Mouse (Mus musculus): ENCODE results near the gene Rpgrip1l. TPM values are rescaled to one million over a fixed set of nuclear protein-coding genes. Genes with fewer than 3 reads are reported as not detected.

Rpgrip1l gene
- total RNA-seq, 2 experiments from 2014 or later: 5.5 to 7.0 TPM

- no peak for DNase-seq (ENCODE audit: low spot score in 2 of 2)
These were observed 32.4 kb downstream of the Rpgrip1l start for GRCm38 (mm10) chr8:91280467-91281212.

GRCm38 (mm10) chr8:91278060-91278459, 35.0 kb downstream of the Rpgrip1l start:
- DNase-seq (ENCODE audit: low spot score in 2 of 2): no peak

- DNase-seq (ENCODE audit: low spot score in 2 of 2): no peak
These were observed 36.7 kb downstream of the Rpgrip1l start for GRCm38 (mm10) chr8:91276337-91276736.

GRCm38 (mm10) chr8:91273493-91273892, 39.6 kb downstream of the Rpgrip1l start:
- no peak for DNase-seq (ENCODE audit: low spot score in 2 of 2)

GRCm38 (mm10) chr8:91269374-91269958, 43.6 kb downstream of the Rpgrip1l start:
- DNase-seq (ENCODE audit: low spot score in 2 of 2): no peak

- DNase-seq (ENCODE audit: low spot score in 2 of 2): no peak
These were observed 48.5 kb downstream of the Rpgrip1l start for GRCm38 (mm10) chr8:91264564-91264963.

- DNase-seq (ENCODE audit: low spot score in 2 of 2): no peak
These were observed 49.1 kb downstream of the Rpgrip1l start for GRCm38 (mm10) chr8:91263939-91264338.

GRCm38 (mm10) chr8:91261598-91261997, 51.5 kb downstream of the Rpgrip1l start:
- no peak for DNase-seq (ENCODE audit: low spot score in 2 of 2)

GRCm38 (mm10) chr8:91250966-91251365, 62.1 kb downstream of the Rpgrip1l start:
- DNase-seq (ENCODE audit: low spot score in 2 of 2): no peak

GRCm38 (mm10) chr8:91249758-91250466, 63.1 kb downstream of the Rpgrip1l start:
- no peak for DNase-seq (ENCODE audit: low spot score in 2 of 2)

- DNase-seq (ENCODE audit: low spot score in 2 of 2): no peak
These were observed 67.1 kb downstream of the Rpgrip1l start for GRCm38 (mm10) chr8:91245821-91246454.

GRCm38 (mm10) chr8:91242721-91243120, 70.3 kb downstream of the Rpgrip1l start:
- DNase-seq (ENCODE audit: low spot score in 2 of 2): no peak

- DNase-seq (ENCODE audit: low spot score in 2 of 2): no peak
These were observed 71.1 kb downstream of the Rpgrip1l start for GRCm38 (mm10) chr8:91241873-91242519.

- no peak for DNase-seq (ENCODE audit: low spot score in 2 of 2)
These were observed 71.7 kb downstream of the Rpgrip1l start for GRCm38 (mm10) chr8:91241371-91241770.

- no peak for DNase-seq (ENCODE audit: low spot score in 2 of 2)
These were observed 75.9 kb downstream of the Rpgrip1l start for GRCm38 (mm10) chr8:91237191-91237590.

GRCm38 (mm10) chr8:91234097-91234496, 79.0 kb downstream of the Rpgrip1l start:
- no peak for DNase-seq (ENCODE audit: low spot score in 2 of 2)

GRCm38 (mm10) chr8:91227421-91227841, 85.6 kb downstream of the Rpgrip1l start:
- DNase-seq (ENCODE audit: low spot score in 2 of 2): no peak

- no peak for DNase-seq (ENCODE audit: low spot score in 2 of 2)
These were observed 88.8 kb downstream of the Rpgrip1l start for GRCm38 (mm10) chr8:91224227-91224626.

- no peak for DNase-seq (ENCODE audit: low spot score in 2 of 2)
These were observed 91.2 kb downstream of the Rpgrip1l start for GRCm38 (mm10) chr8:91221841-91222240.

GRCm38 (mm10) chr8:91218271-91218670, 94.8 kb downstream of the Rpgrip1l start:
- DNase-seq (ENCODE audit: low spot score in 2 of 2): no peak
